Mouse (Mus musculus) left cerebral cortex, adult 8-10 months (tissue): ENCODE measurements around the gene Usp20. TPM values are rescaled to one million over a fixed set of nuclear protein-coding genes. Genes with fewer than 3 reads are reported as not detected.

Experiments used
- DNase-seq, 2 experiments: peaks; one replicate each; pipeline ENCODE4 v3.0.0; 2022; ENCODE audit warnings: low spot score in 2 of 2
- total RNA-seq, 4 experiments: library from RNA; stranded (reverse); gene quantifications; 2 replicates each; pipeline ENCODE4 v1.2.4; 2022

The Usp20 gene
- total RNA-seq, 4 experiments from 2014 or later: 73.0 to 84.0 (median 79.6) TPM

GRCm38 (mm10) chr2:30985111-30986020 lies 3.3 kb downstream of the Usp20 start:
- DNase-seq: peak in 1 of 2 experiments; percentile 62

- no peak for DNase-seq
Measured at GRCm38 (mm10) chr2:30990221-30990620, 8.1 kb downstream of the Usp20 start.

GRCm38 (mm10) chr2:30994853-30995252 lies 12.8 kb downstream of the Usp20 start:
- no peak for DNase-seq

GRCm38 (mm10) chr2:30995432-30995996 lies 13.4 kb downstream of the Usp20 start:
- no peak for DNase-seq

GRCm38 (mm10) chr2:30998443-30999260 lies 16.6 kb downstream of the Usp20 start:
- no peak for DNase-seq

- DNase-seq: no peak
Measured at GRCm38 (mm10) chr2:31002857-31003256, 20.8 kb downstream of the Usp20 start.

- DNase-seq: no peak
Measured at GRCm38 (mm10) chr2:31005453-31005852, 23.4 kb downstream of the Usp20 start.

GRCm38 (mm10) chr2:31006434-31006833 lies 24.4 kb downstream of the Usp20 start:
- DNase-seq: no peak

- no peak for DNase-seq
Measured at GRCm38 (mm10) chr2:31007208-31007607, 25.1 kb downstream of the Usp20 start.

GRCm38 (mm10) chr2:31013371-31014120 lies 31.5 kb downstream of the Usp20 start:
- DNase-seq: no peak

GRCm38 (mm10) chr2:31017625-31018317 lies 35.7 kb downstream of the Usp20 start:
- DNase-seq: no peak

GRCm38 (mm10) chr2:31018519-31018918 lies 36.4 kb downstream of the Usp20 start:
- DNase-seq: no peak

- no peak for DNase-seq
Measured at GRCm38 (mm10) chr2:31019011-31019410, 36.9 kb downstream of the Usp20 start.

GRCm38 (mm10) chr2:31020202-31020601 lies 38.1 kb downstream of the Usp20 start:
- no peak for DNase-seq

GRCm38 (mm10) chr2:31023940-31024339 lies 41.9 kb downstream of the Usp20 start:
- no peak for DNase-seq

GRCm38 (mm10) chr2:31024618-31025370 lies 42.7 kb downstream of the Usp20 start:
- DNase-seq: peak in 1 of 2 experiments; percentile 53

- no peak for DNase-seq
Measured at GRCm38 (mm10) chr2:31025458-31025857, 43.4 kb downstream of the Usp20 start.

- no peak for DNase-seq
Measured at GRCm38 (mm10) chr2:31026642-31027041, 44.6 kb downstream of the Usp20 start.

GRCm38 (mm10) chr2:31031972-31032371 lies 49.9 kb downstream of the Usp20 start:
- no peak for DNase-seq

GRCm38 (mm10) chr2:31036811-31037210 lies 54.7 kb downstream of the Usp20 start:
- DNase-seq: no peak
